Mouse (Mus musculus) lung, adult 2 months (tissue): ENCODE data around the gene Usb1.

Source experiments
- CTCF ChIP-seq: fragments of 200-500 bp; IDR thresholded peaks from 2 replicates; pipeline ENCODE4 v1.5.1; 2011; ENCODE audit warnings: mild to moderate bottlenecking, low read length, control low read depth; ENCODE audit not compliant: insufficient read depth
- POLR2A ChIP-seq: fragments of 200-500 bp; IDR thresholded peaks from 2 replicates; pipeline ENCODE4 v1.6.1; 2011; ENCODE audit warnings: low read depth, mild to moderate bottlenecking, control low read depth, low read length, borderline replicate concordance; ENCODE audit errors: extremely low read depth

DNA sequence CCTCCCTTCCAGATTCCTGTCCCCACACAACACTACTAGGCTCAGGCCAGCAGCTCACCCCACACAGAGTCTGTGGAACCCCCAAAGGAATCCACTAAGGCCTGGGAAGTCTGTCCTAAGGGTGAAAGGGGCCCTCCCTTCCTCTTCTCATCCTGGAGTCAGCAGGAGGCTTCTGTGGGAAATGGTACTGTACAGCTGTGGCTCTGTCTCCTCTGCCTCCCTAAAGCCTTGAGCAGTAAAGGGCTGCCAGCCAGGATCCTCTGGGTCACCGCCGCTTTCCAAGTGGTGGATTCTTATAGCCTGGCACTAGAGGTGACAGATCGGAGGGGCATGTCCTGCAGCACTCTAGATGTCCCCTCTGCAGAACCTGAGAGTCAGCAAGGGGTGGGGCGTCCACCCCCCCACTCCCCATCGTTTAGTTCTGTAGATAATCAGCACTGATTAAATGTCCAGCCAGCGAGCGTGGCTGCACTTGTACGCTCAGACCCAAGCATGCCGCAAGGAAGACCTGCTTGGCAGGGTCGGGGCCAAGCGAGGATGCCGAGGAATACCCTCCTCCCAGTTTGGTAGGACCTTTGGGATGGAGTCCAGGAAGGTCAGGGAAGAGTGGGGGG is 41.4 kb downstream of the Usb1 start:
- TF ChIP-seq CTCF (no peak), POLR2A (no peak)
